Mouse (Mus musculus) monocyte, adult 2 months (primary cell): ENCODE measurements around the gene Ttc28.

Source experiments
- DNase-seq, 2 experiments: peaks; one replicate each; pipeline ENCODE4 v3.0.0; 2022; ENCODE audit warnings: low spot score in 2 of 2, low read depth in 1 of 2

Gene Ttc28

DNA sequence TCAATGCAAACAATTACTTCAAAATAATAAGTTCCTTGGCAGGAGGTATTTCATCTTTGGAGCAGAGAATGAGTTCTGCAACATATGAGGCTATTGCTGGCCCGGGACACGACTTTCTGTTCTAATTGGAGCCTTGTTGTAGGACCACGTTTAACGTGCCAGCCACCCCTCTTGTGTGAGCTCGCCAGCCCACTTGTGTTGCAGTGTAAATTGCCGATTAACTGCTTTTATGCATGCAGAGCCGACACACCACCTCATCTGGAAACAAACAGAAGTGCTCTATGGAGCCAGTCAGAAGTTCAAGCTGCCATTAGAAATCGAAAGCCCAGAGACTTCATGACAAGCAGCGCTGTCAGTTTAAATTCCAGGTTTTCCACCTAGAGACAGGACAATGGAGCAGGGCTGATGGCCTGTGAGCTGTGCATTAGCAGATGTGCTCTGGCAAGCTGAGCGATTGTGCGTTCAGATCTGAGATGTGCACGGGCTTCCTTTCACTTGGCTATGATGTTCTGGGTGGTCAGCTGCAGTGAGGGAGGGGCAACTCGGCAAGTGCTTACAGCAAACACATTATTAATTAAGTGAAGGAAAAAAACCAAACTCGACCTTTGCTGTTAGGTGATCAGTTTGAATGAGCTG lies 167.4 kb downstream of the Ttc28 start:
- DNase-seq = no peak

- DNase-seq = no peak
These were observed 168.4 kb downstream of the Ttc28 start for GRCm38 (mm10) chr5:111048036-111048435.

GRCm38 (mm10) chr5:111049584-111049983 lies 170.0 kb downstream of the Ttc28 start:
- no peak for DNase-seq

DNA sequence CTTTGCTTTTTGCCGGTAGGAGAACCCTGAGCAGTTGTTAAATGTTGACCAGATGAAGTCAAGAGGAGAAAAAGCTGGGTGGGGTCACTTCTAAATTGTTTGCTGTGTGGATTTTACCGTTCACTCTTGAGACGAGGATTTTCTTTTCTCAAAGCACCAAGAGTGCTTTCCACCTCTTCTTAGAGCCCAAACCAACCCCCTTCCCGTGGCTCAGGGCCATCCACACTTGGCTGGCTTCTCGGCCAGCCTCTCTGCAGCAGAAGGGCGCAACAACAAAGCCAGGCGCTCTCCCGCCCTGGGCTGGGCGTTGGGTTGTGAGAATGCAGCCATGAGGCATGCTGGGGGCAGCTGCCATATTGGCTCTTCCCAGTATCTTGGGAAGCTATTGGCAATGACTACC lies 170.5 kb downstream of the Ttc28 start:
- no peak for DNase-seq

DNA sequence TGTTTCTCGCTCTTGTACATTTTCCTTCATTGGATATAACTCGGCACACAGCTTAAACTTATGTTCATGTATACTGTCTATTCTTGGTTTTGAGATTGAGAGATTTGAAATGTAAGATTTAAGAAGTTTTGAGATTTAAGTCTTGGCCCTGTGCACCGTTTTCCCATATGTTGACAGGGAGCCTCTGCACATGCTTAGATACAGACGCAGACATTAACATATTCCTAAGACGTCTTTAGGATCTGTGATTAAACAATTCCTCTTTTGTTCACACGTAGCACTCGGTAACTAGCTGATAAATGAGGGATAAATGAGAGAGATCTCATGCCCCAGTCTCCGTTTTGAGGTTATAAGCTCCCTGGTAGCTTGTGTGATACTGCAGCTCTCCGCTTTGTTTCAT lies 174.8 kb downstream of the Ttc28 start:
- no peak for DNase-seq

DNA sequence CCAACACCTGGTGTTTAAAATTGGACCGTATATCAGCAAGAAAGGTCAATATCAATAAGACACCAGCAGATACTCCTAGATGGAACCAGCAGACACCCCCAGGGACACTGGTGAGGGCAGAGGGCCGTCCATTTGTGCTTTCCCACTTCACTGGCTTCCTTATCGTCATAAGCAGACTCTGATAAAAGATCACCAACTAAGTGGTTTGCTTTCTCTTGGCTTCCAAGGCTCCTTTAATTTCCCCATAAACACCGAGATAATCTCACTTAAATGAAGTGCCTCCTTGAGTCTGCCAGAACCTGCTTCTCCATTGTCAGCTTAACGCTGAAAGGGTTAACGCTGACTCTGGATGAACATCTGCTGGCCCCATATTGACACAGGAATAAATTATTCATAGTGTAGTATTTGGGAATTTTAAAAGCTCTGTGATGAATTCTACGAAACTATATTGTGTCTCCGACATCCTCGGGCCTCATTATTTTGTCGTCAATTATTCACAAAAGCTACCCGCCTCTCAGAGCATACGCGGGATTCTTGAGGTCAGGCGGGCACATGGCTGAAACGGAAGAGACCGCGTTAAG lies 175.3 kb downstream of the Ttc28 start:
- DNase-seq = no peak

DNA sequence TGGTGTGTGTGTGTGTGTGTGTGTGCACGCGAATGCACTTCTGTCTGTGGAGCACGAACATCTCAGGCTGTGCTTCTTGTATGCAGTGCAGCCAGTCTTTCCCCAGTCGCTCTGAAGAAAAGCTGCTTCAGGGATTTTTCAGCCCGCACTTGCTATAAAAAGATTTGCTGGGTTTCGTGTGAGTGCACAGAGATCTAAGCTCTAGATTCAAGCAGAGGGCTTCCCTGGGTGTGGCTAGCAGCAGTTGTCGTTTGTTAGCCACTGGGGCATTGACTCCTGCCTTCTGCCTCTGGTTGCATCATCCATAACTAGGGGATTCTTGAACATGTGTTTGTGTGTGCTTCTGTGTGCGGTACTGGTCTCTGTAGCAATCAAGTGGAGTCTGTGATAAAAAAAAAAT lies 175.9 kb downstream of the Ttc28 start:
- DNase-seq = no peak

DNA sequence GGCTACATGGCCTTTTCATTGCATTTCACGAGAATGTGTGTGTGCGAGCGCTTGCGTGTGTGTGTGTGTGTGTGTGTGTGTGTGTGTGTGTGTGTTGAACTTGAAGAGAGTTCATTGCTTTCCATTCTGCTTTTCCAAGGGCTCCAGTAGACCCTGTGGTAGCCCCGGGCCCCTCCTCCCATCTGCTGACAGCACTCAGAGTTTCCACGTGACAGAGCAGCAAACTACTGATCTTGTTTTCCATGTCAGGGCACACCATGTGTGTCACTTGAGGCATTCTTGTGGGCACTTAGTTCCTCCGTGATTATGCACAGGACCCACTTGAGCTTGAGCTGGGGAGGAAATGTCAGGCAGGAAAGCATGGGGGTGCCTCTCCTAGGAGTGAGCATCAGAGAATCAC lies 177.5 kb downstream of the Ttc28 start:
- DNase-seq = no peak

- no peak for DNase-seq
These were observed 179.0 kb downstream of the Ttc28 start for GRCm38 (mm10) chr5:111058401-111059139.

DNA sequence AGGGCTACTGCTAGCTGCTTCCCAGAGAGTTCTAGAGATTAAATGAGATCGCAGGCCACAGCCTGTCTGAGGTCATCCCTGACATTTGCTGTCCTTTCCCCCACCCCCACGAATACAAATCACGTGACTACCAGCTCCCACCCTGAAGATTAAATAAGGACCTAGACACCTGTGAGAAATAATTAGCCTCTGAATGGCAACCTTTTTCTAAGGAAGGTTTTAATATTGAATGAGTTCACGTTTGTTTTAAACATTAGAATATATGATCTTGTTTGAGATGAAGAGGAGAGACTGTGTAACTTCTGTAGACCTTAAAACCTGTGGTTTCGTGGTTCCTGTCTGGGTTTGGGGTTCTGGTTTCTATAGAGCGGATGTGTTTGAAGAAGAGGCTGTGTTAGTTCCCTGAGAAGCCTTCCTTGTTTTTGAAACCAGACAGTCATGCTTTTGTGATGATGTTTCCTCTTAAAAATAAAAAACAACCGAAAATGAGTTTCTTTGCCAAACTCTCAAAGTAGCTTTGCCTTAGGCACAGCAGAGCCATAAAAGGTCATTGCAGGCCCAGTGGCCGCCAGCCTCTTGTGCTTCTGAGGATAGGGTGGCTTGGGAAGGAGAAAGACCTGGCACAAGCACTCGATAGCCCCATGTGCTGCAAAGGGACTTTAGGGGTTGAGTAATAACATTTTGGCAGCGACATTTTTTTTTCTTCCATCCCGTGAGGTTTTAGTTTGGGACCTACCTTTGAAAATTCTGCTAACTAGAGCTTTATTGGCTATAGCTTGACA lies 179.7 kb downstream of the Ttc28 start:
- no peak for DNase-seq

GRCm38 (mm10) chr5:111060246-111060745 lies 180.7 kb downstream of the Ttc28 start:
- DNase-seq = no peak

DNA sequence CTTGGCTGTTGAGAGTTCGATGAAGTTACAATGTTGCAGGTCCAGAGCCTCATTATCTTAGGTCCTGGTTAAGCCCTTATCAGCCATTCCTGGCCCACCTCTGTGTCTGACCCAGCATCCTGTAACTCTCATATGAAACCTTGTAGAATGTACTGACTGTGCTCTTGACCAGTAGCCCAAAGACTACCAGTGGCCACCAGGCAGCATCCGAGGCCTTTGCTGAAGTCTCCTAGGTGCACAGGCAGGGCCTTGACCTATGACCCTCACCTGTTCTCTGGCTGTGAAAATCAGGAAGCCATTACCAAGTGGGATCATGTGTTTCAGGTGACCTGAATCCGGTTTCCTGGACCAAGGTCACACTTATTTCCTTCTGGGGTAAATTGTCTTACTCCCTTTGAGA lies 183.6 kb downstream of the Ttc28 start:
- no peak for DNase-seq

GRCm38 (mm10) chr5:111063991-111064390 lies 184.4 kb downstream of the Ttc28 start:
- no peak for DNase-seq

- no peak for DNase-seq
These were observed 186.2 kb downstream of the Ttc28 start for GRCm38 (mm10) chr5:111065770-111066169.

GRCm38 (mm10) chr5:111069503-111069902 lies 189.9 kb downstream of the Ttc28 start:
- no peak for DNase-seq

DNA sequence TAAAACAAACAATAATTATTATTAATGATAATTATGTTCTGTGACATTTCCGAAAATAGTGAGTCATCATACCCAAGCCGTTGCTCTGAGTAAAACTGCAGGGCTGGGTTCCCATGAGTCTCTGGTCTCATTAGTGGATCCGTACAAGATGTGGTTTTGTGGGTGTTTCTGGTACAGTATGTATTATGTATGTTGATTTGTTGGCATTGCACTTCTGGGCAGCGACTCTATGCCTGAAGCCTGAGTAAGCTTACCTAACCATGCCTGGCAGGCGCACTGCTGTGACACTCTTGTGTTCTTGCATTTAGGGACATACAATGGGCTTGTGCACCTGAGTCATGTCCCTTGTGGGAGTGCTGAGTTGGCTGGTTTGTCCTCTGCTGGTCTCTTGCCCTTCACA lies 190.3 kb downstream of the Ttc28 start:
- DNase-seq = no peak

- no peak for DNase-seq
These were observed 190.8 kb downstream of the Ttc28 start for GRCm38 (mm10) chr5:111070361-111070760.

- no peak for DNase-seq
These were observed 193.7 kb downstream of the Ttc28 start for GRCm38 (mm10) chr5:111073316-111073736.

- DNase-seq = no peak
These were observed 194.4 kb downstream of the Ttc28 start for GRCm38 (mm10) chr5:111074050-111074449.

DNA sequence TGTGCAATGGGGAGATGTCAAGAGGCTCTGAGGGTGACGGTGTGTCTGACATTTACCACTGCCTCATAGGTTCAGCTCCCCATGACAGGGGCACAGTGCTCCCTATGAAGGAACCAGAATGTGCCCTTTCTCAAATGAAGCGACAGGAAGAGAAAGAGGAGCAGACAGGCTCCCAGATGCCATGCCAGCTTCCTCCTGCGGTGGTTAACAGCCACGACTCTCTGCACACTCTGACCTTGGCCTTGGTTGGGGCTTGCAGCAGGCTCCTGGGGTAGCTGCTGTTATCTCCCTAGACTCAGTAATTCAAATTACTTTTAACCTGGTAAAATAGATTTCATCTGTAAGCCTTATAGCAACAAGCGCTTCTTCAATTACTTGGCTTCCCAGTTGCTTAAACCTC lies 196.2 kb downstream of the Ttc28 start:
- DNase-seq = no peak

DNA sequence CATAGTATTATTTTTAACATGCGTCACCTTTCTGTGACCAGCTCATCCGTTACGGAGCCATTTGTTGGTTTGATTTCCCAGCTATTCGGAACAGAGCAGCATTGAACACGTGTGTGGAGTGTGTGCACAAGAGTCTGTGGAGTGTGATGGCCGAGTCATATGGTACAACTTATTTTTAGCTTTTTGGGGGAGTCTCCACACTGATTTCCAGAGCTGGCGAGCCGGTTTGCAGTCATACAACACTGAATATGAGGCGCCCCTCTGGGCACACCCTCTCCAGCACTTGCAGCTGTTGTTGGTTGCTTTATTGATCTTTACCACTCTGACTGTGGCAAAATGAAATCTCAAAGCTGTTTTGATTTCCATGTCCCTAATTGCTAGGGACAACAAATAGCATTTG lies 197.7 kb downstream of the Ttc28 start:
- DNase-seq = no peak

DNA sequence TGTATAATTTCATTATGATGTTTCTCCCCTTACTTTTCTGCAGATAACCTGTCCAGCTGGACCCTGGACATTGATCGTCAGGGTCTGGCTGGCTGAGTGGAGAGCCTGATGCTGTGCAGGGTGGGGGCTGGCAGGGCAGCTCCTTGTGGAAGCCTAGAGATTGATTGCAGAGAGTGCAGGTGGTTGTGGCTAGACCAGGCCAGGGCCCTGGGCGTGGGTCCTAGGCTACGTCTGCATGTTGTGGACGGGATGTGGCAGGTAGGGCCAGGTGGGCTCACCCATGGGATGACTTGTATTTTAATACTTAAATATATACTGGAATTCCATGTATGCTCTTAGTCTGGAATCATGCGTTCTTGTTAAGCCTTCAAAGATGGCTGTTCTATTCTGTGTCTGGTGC lies 201.0 kb downstream of the Ttc28 start:
- DNase-seq = no peak
